Mouse (Mus musculus): ENCODE data around the gene Trim30b. TPM values are rescaled to one million over a fixed set of nuclear protein-coding genes. Genes with fewer than 3 reads are reported as not detected.
"Not testable (repeated sequence)": the region's sequence is repeated elsewhere in the genome, so short reads cannot be mapped to it uniquely, and the experiment has no call there.

Trim30b gene
- total RNA-seq (2021) = under 1 TPM in 1 of 2 experiments, not detected in 1; 0.38 TPM
- long read RNA-seq, experiment 1 = 0 reads
- long read RNA-seq, experiment 2 = 0 reads

DNA sequence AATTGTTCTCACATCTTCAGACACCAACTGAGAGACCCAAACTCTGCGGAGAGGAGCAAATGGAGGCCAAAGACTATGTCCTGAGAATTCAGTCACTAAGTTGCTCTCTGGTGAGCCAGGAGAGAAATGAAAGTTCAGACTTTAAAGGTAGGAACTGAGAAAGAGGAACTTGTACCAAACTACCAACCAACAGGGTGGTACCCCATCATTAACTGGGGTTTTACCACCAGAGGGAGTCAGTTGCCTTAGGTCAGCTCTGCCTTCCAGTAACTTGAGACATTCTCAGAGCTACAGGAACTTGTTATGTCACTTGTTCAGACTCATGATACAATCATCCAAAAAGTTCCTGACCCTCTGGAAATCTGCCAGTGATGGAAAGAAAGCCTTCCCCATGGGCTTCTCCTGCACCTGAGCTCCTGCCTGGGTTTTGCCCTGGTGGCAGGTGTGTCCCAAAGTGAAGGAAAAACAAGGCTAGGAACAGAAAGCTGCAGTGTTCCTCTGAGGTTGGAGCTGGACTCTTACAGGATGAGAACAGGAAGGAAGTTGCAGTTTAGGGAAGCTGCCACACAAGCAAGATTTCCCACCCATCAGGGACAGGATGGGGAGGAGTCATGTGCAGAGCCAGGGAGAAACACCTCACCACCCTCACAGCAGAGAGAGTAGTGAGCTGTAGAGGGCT, at the start of gene Trim30b:
TSS of gene Trim30b (minus strand) at position 149 of the 679 bp plus-strand sequence.
- no peak for DNase-seq (ENCODE audit: low spot score in 2 of 2)

DNA sequence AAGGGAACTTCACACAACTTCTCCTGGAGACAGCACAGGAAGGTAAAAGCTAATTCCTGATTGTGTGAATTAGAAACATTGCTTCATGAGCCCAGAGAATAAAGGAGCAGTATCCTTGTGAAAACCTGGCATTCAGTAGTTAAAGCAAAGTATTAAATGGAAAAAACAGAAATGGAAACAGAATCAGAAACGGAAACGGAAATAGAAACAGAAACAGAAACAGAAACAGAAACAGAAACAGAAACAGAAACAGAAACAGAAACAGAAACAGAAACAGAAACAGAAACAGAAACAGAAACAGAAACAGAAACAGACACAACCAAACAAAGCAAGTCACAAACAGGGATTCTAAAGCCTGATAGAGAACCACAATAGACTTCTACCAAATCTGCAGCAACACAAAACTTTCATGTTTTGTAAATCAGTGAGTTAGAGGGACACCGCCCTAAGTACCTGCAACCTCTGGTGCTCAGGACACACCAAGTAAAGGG, 34.8 kb upstream of the Trim30b start:
- no peak for DNase-seq (ENCODE audit: low spot score in 2 of 2)

- DNase-seq (ENCODE audit: low spot score in 2 of 2) = no peak
These were observed 31.5 kb upstream of the Trim30b start for GRCm38 (mm10) chr7:104401140-104401539.

DNA sequence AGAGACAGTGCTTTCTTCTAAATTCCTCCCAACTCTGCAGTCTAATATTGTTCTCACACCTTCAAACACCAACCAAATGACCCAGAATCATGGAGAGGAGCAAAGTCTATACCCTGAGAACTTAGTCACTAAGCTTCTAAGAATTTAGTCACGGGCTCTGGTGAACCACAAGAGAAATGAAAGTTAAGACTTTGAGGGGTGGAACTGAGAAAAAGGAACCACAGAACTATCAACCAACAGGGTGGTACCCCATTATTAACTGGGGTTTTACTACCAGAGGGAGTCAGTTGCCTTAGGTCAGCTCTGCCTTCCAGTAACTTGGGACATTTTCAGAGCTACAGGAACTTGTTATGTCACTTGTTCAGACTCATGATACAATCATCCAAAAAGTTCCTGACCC, 31.0 kb upstream of the Trim30b start, which contains the start of gene Trim30c:
TSS of gene Trim30c (minus strand) at position 140 of the 400 bp plus-strand sequence.
- no peak for DNase-seq (ENCODE audit: low spot score in 2 of 2)

- DNase-seq (ENCODE audit: low spot score in 2 of 2) = no peak
These were observed 28.8 kb upstream of the Trim30b start for GRCm38 (mm10) chr7:104398492-104398891.

GRCm38 (mm10) chr7:104366339-104366738, 3.3 kb downstream of the Trim30b start:
- no peak for DNase-seq (ENCODE audit: low spot score in 2 of 2)

DNA sequence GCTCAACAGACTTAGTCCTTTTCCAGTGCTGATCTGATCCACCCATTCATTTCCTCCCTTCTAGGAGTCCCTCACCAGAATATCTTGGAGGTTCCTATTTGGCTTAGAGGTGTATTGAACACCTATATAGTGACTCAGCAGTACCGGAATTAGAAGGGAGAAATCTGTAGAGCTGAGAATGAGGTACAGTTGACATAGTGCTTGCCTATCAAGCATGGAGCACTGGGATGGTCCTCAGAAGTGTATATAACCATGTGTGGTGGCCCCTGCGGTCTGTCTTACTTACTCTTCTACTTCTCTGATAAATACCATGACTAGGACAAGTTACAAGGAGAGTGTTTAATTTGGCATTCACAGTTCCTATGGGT, 16.1 kb downstream of the Trim30b start:
- DNase-seq (ENCODE audit: low spot score in 2 of 2) = no peak

- peak; percentile 39 to 49 for DNase-seq (ENCODE audit: low spot score in 2 of 2)
These were observed 16.7 kb downstream of the Trim30b start, which contains the start of gene Trim12c for GRCm38 (mm10) chr7:104352717-104353599. Gene Trim12c (minus strand): TSS chr7:104353362.

GRCm38 (mm10) chr7:104348043-104348442, 21.6 kb downstream of the Trim30b start:
- not testable (repeated sequence) for DNase-seq (ENCODE audit: low spot score in 2 of 2)

GRCm38 (mm10) chr7:104340744-104341143, 28.9 kb downstream of the Trim30b start:
- DNase-seq (ENCODE audit: low spot score in 2 of 2) = not testable (repeated sequence)

GRCm38 (mm10) chr7:104335547-104335946, 34.1 kb downstream of the Trim30b start:
- not testable (repeated sequence) for DNase-seq (ENCODE audit: low spot score in 2 of 2)

- not testable (repeated sequence) for DNase-seq (ENCODE audit: low spot score in 2 of 2)
These were observed 40.5 kb downstream of the Trim30b start, which contains the start of gene Trim34b for GRCm38 (mm10) chr7:104329171-104329570. Gene Trim34b (plus strand): TSS chr7:104329471.

- DNase-seq (ENCODE audit: low spot score in 2 of 2) = no peak
These were observed 47.7 kb downstream of the Trim30b start for GRCm38 (mm10) chr7:104322028-104322427.

DNA sequence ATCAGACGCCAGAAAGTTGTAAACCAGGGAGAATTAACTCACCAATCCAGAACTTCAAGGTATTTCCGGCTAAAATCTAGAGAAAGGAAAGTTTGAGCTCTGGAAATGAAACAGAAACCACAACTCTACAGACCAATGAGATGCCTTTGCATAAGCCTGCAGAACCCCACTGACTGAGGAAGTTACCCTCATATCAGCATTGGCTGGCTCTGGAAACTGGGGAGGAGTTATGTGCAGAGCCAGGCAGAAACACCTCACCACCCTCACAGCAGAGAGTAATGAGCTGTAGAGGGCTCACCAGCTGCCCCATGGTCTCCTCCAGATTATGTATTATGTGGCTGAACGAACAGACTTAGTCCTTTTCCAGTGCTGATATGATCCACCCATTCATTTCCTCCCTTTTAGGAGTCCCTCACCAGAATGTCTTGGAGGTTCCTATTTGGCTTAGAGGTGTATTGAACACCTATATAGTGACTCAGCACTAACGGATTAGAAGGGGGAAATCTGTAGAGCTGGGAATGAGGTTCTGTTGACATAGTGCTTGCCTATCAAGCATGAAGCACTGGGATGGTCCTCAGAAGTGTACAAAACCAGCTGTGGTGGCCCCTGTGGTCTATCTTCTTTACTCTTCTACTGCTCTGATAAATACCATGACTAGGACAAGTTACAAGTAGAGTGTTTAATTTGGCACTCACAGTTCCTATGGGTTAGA, 54.2 kb downstream of the Trim30b start, which contains the start of gene Trim12a:
TSS of gene Trim12a (minus strand) at position 98 of the 712 bp plus-strand sequence.
- not testable (repeated sequence) for DNase-seq (ENCODE audit: low spot score in 2 of 2)

DNA sequence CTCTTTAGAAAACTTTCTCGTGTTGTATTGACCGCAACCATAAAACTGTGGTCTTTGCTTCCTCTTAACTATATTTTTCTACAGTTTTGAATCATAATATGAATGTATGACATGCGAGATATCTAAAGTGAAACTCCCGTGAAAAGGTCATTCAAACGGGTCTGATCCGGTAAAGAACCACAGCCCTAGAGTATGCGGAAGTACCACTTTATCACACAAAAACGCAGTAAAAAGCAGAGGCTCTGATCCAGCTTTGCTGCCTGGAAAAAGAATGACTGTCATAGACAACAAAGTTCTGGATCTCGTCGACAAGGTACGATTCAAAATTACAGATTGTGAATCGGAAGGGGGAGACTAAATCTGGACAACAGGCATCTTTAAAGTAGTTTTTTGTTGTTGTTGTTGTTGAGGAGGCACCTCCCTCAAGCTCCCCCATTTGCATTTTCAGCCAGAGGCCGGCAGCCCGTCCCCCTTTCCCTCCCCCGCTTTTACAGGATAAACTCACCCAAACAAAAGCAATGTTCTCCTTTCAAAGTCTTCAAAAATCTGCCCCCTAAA, 54.8 kb downstream of the Trim30b start:
- DNase-seq (ENCODE audit: low spot score in 2 of 2) = peak in 1 of 2 experiments; percentile 4

Other genes starting within 250 kb of the Trim30b start
- gene Ubqln5, start 240.1 kb downstream of the Trim30b start, total RNA-seq (2021) = not detected
- not detected for gene Olfr643, start 232.5 kb downstream of the Trim30b start, total RNA-seq (2021)
- not detected for gene Ubqln3, start 226.6 kb downstream of the Trim30b start, total RNA-seq (2021)
- not detected for gene Ubqlnl, start 219.3 kb downstream of the Trim30b start, total RNA-seq (2021)
- not detected for gene Olfm5, start 205.1 kb downstream of the Trim30b start, total RNA-seq (2021)
- gene Olfr648, start 186.5 kb downstream of the Trim30b start, total RNA-seq (2021) = not detected
- not detected for gene Olfr649, start 173.9 kb downstream of the Trim30b start, total RNA-seq (2021)
- under 1 TPM; 0.29 to 0.46 TPM for gene Trim6, start 151.1 kb downstream of the Trim30b start, total RNA-seq (2021)
- 1 to 10 TPM; 4.4 to 6.1 TPM for gene Trim34a, start 125.4 kb downstream of the Trim30b start, total RNA-seq (2021)
- gene Trim5, start 81.8 kb downstream of the Trim30b start, total RNA-seq (2021) = 1 to 10 TPM; 2.0 to 2.8 TPM
- gene Trim12a, start 54.4 kb downstream of the Trim30b start, total RNA-seq (2021) = 10 to 100 TPM in 1 of 2 experiments, 1 to 10 TPM in 1; 6.9 to 10.2 TPM
- gene Trim34b, start 40.4 kb downstream of the Trim30b start, total RNA-seq (2021) = under 1 TPM; 0.38 to 0.56 TPM
- 10 to 100 TPM in 1 of 2 experiments, 1 to 10 TPM in 1; 6.3 to 10.0 TPM for gene Trim12c, start 16.5 kb downstream of the Trim30b start, total RNA-seq (2021)
- gene Trim30c, start 31.0 kb upstream of the Trim30b start, total RNA-seq (2021) = under 1 TPM; 0.17 to 0.22 TPM
- 1 to 10 TPM; 4.8 to 5.1 TPM for gene Trim30a, start 95.3 kb upstream of the Trim30b start, total RNA-seq (2021)
- 1 to 10 TPM; 2.2 to 4.8 TPM for gene Trim30d, start 138.0 kb upstream of the Trim30b start, total RNA-seq (2021)
- gene Olfr651, start 180.2 kb upstream of the Trim30b start, total RNA-seq (2021) = not detected
- gene Olfr652, start 191.0 kb upstream of the Trim30b start, total RNA-seq (2021) = not detected
- gene Olfr653, start 207.4 kb upstream of the Trim30b start, total RNA-seq (2021) = not detected
- not detected for gene Olfr654, start 217.1 kb upstream of the Trim30b start, total RNA-seq (2021)
- gene Olfr655, start 231.9 kb upstream of the Trim30b start, total RNA-seq (2021) = not detected
- not detected for gene Olfr656, start 244.1 kb upstream of the Trim30b start, total RNA-seq (2021)

Measured in adrenal gland, adult 18-20 months (tissue).